Mouse (Mus musculus): ENCODE results near the gene Scarf2. TPM values are rescaled to one million over a fixed set of nuclear protein-coding genes. Genes with fewer than 3 reads are reported as not detected.

The Scarf2 gene
- polyA plus RNA-seq, 1 experiment: not detected

GRCm38 (mm10) chr16:17795643-17796042 is 1.4 kb upstream of the Scarf2 start:
- H3K27ac ChIP-seq (ENCODE audit: insufficient read depth, low read depth, low read length): no peak overlapping the region
- TF ChIP-seq POLR2A (IDR thresholded peaks at IDR 0.05; ENCODE audit: insufficient read depth, low read depth, low read length): no peak
- no peak for TF ChIP-seq CTCF (IDR thresholded peaks at IDR 0.05; ENCODE audit: insufficient read depth, low read depth, low read length)
- 83% methylated on average over 5 of the region's 5 CpGs for WGBS

GRCm38 (mm10) chr16:17796519-17796918 is 563 bp upstream of the Scarf2 start:
- H3K4me1 ChIP-seq (ENCODE audit: control insufficient read depth, insufficient read depth, low read length): peaks cover 10% of the 10 kb centered on the region
- TF ChIP-seq POLR2A (IDR thresholded peaks at IDR 0.05; ENCODE audit: insufficient read depth, low read depth, low read length) (no peak), CTCF (IDR thresholded peaks at IDR 0.05; ENCODE audit: insufficient read depth, low read depth, low read length) (no peak)
- no peak overlapping the region for H3K4me3 ChIP-seq (ENCODE audit: insufficient read depth, low read depth, low read length)
- H3K27ac ChIP-seq (ENCODE audit: insufficient read depth, low read depth, low read length): no peak overlapping the region

More at GRCm38 (mm10) chr16:17795643-17796042, 1.4 kb upstream of the Scarf2 start:
- Histone ChIP-seq H3K4me3 (ENCODE audit: insufficient read depth, low read depth, low read length) (no peak overlapping the region), H3K4me1 (ENCODE audit: control insufficient read depth, insufficient read depth, low read length) (peaks cover 10% of the 10 kb centered on the region)

GRCm38 (mm10) chr16:17797812-17798311 is 780 bp downstream of the Scarf2 start:
- Histone ChIP-seq H3K4me3 (ENCODE audit: insufficient read depth, low read depth, low read length) (peak overlapping the region; percentile 43; the same call in 1 of the 2 replicates), H3K27ac (ENCODE audit: insufficient read depth, low read depth, low read length) (no peak overlapping the region), H3K4me1 (ENCODE audit: control insufficient read depth, insufficient read depth, low read length) (peaks cover 18% of the 10 kb centered on the region)
- TF ChIP-seq POLR2A (IDR thresholded peaks at IDR 0.05; ENCODE audit: insufficient read depth, low read depth, low read length) (no peak), CTCF (IDR thresholded peaks at IDR 0.05; ENCODE audit: insufficient read depth, low read depth, low read length) (no peak)
- WGBS: 25% methylated on average over 29 of the region's 29 CpGs

DNA sequence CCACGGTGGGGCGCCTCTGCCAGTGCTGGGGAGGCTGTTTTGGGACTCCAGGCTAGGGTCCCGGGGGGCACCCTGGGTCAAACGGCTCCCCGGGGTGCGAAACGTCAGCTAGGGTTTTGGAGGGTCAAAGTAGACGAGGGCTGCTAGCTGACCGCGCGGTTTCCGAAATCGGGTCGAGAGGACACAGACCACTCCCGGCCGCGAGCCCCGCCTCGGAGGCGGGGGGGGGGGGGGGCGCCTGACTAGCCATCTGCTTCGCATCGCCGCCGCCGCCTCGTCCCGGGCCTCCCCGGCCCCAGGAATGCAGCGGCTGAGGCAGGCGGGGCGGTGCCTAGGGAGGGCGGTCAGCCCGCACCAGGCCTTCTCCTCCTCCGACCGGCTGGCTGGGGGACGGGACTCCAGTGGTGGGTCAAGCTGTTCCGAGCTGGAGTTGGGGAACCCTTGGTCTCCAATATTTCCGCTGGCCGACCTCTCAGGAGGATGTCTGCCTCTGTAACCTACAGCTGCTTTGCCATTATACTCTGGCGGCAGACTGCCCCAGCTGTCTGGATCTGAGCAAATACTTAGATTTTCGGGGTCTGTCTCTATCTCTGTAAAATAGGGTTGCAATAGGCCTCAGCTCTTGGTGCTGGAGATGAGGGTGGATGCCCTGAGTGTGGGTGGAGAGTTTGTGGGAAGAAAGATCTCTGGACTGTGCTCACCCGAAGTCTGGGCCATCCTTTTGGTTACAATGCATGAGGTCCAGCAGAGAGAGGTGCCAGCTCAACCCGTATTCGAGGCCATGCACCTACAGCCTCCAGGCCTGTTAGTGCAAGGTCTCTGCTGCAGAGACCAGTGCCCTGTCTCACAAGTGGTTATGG is 1.5 kb downstream of the Scarf2 start:
- 20% methylated on average over 45 of the region's 45 CpGs for WGBS
- TF ChIP-seq CTCF (IDR thresholded peaks at IDR 0.05; ENCODE audit: insufficient read depth, low read depth, low read length) (no peak), POLR2A (IDR thresholded peaks at IDR 0.05; ENCODE audit: insufficient read depth, low read depth, low read length) (no peak)
- H3K4me3 ChIP-seq (ENCODE audit: insufficient read depth, low read depth, low read length): no peak overlapping the region

DNA sequence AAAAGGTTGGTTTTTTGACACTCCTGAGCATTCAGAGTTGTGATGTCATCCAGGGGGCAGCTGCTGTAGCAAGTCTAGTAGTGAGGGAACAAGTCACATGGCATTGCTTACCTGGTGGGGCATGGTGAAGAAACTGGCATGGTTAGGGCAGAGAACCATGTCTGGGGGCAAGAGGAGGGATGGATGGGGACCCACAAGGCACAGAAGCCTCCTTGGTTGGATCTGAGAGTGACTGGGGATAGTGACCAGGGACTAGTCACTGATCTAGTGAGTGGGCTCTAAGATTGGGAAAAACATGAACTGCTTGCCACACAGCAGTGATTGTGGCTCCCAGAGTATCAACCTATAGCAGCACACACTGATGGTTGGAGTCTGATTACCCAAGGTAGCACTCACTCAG is 2.5 kb downstream of the Scarf2 start:
- no peak for TF ChIP-seq CTCF (IDR thresholded peaks at IDR 0.05; ENCODE audit: insufficient read depth, low read depth, low read length)
- TF ChIP-seq POLR2A (IDR thresholded peaks at IDR 0.05; ENCODE audit: insufficient read depth, low read depth, low read length): no peak
- Histone ChIP-seq H3K27ac (ENCODE audit: insufficient read depth, low read depth, low read length) (no peak overlapping the region), H3K4me3 (ENCODE audit: insufficient read depth, low read depth, low read length) (no peak overlapping the region), H3K4me1 (ENCODE audit: control insufficient read depth, insufficient read depth, low read length) (peaks cover 32% of the 10 kb centered on the region)

More for the DNA sequence above, 1.5 kb downstream of the Scarf2 start:
- Histone ChIP-seq H3K27ac (ENCODE audit: insufficient read depth, low read depth, low read length) (no peak overlapping the region), H3K4me1 (ENCODE audit: control insufficient read depth, insufficient read depth, low read length) (peaks cover 25% of the 10 kb centered on the region)

DNA sequence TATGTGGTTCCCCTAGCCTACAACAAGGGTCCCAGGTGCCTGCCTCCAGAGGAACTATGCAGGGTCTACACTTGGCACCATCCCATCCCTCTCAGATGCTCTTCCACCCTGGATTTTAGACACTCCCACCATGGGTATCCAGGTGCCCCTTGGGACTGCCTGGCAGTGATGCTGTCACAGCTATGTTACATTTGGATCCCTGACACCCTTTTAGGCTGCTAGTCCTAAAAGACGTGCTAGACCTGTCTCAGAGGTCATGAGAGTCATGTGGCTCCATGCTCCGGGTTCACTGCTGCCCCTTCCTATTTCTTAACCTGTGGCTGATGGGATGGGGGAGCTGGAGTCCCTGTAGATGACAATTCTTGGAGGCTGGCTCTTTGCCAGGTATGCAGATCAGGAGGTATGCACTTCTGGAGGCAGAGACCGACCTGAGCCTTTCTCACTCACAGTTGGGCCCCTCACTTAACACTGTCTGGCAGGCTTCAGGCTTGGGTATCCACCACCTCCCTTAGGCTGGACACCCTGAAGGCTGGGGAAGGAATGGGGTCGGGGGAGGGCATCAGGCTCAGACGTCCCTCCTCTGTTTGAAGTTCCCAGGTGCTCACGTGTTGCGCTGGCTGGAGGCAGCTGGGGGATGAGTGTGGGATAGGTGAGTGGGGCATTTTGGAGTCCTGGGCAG is 4.8 kb downstream of the Scarf2 start:
- Histone ChIP-seq H3K4me3 (ENCODE audit: insufficient read depth, low read depth, low read length) (no peak overlapping the region), H3K4me1 (ENCODE audit: control insufficient read depth, insufficient read depth, low read length) (peaks cover 40% of the 10 kb centered on the region), H3K27ac (ENCODE audit: insufficient read depth, low read depth, low read length) (no peak overlapping the region)
- TF ChIP-seq POLR2A (IDR thresholded peaks at IDR 0.05; ENCODE audit: insufficient read depth, low read depth, low read length) (no peak), CTCF (IDR thresholded peaks at IDR 0.05; ENCODE audit: insufficient read depth, low read depth, low read length) (no peak)
- 19% methylated on average over 7 of the region's 7 CpGs for WGBS

- peaks cover 35% of the 10 kb centered on the region for H3K4me1 ChIP-seq (ENCODE audit: control insufficient read depth, insufficient read depth, low read length)
- no peak overlapping the region for H3K27ac ChIP-seq (ENCODE audit: insufficient read depth, low read depth, low read length)
- H3K4me3 ChIP-seq (ENCODE audit: insufficient read depth, low read depth, low read length): peak overlapping the region; percentile 32
- no peak for TF ChIP-seq CTCF (IDR thresholded peaks at IDR 0.05; ENCODE audit: insufficient read depth, low read depth, low read length)
- TF ChIP-seq POLR2A (IDR thresholded peaks at IDR 0.05; ENCODE audit: insufficient read depth, low read depth, low read length): no peak
- 12% methylated on average over 18 of the region's 18 CpGs for WGBS
These were observed 5.4 kb downstream of the Scarf2 start for GRCm38 (mm10) chr16:17802456-17802838.

GRCm38 (mm10) chr16:17802839-17803674 is 6.0 kb downstream of the Scarf2 start:
- WGBS: 7% methylated on average over 83 of the region's 83 CpGs
- H3K4me1 ChIP-seq (ENCODE audit: control insufficient read depth, insufficient read depth, low read length): peaks cover 38% of the 10 kb centered on the region
- H3K27ac ChIP-seq (ENCODE audit: insufficient read depth, low read depth, low read length): no peak overlapping the region
- peak overlapping the region; percentile 32 for H3K4me3 ChIP-seq (ENCODE audit: insufficient read depth, low read depth, low read length)
- 0 out of 2 replicates have a peak, but pooled peaks have one; percentile 6 for TF ChIP-seq CTCF (IDR thresholded peaks at IDR 0.05; ENCODE audit: insufficient read depth, low read depth, low read length)
- no peak for TF ChIP-seq POLR2A (IDR thresholded peaks at IDR 0.05; ENCODE audit: insufficient read depth, low read depth, low read length)
